Mouse (Mus musculus) G1E (cell line): ENCODE measurements around the gene Rbms3.

Source experiments
- CTCF ChIP-seq: IDR thresholded peaks from 2 replicates; pipeline ENCODE4 v1.5.1; 2012; ENCODE audit warnings: low read depth, low read length, inconsistent platforms, mixed read lengths
- GATA1 ChIP-seq: IDR thresholded peaks from 2 replicates; pipeline ENCODE4 v1.6.1; 2012; ENCODE audit warnings: borderline replicate concordance, low read length, inconsistent platforms, mixed read lengths
- GATA2 ChIP-seq: IDR thresholded peaks from 2 replicates; pipeline ENCODE4 v1.6.1; 2012; ENCODE audit warnings: low read depth, low read length, inconsistent platforms, borderline replicate concordance
- POLR2AphosphoS5 ChIP-seq: IDR thresholded peaks from 2 replicates; pipeline ENCODE4 v1.6.1; 2012; ENCODE audit warnings: low read depth, low read length, inconsistent platforms; ENCODE audit not compliant: insufficient replicate concordance
- TAL1 ChIP-seq: conservative IDR thresholded peaks from 2 replicates; pipeline ENCODE4 v1.6.1; 2012; ENCODE audit warnings: low read depth, low read length, inconsistent platforms, mixed read lengths

GRCm38 (mm10) chr9:117274846-117275245, 354.9 kb downstream of the Rbms3 start:
- TF ChIP-seq CTCF (no peak), TAL1 (no peak), GATA1 (no peak), POLR2AphosphoS5 (no peak), GATA2 (no peak)
